Mouse (Mus musculus): ENCODE results near the gene Rgs7.

GRCm38 (mm10) chr1:175410399-175410798 lies 81.9 kb downstream of the Rgs7 start:
- TF ChIP-seq CTCF (IDR thresholded peaks at IDR 0.05 in 2 of 3, conservative IDR thresholded peaks at IDR 0.05 in 1 of 3; ENCODE audit: control insufficient read depth in 1 of 3, insufficient read depth in 1 of 3, low read depth in 2 of 3, low read length in 3 of 3, poor library complexity in 1 of 3, severe bottlenecking in 1 of 3), result no peak
- TF ChIP-seq MXI1 (IDR thresholded peaks at IDR 0.05; ENCODE audit: low read depth, low read length), result no peak
- TF ChIP-seq RAD21 (IDR thresholded peaks at IDR 0.05; ENCODE audit: low read depth, low read length), result no peak
- no peak for TF ChIP-seq USF2 (IDR thresholded peaks at IDR 0.05; ENCODE audit: borderline replicate concordance in 1 of 2, insufficient read depth in 1 of 2, low read depth in 1 of 2, low read length in 2 of 2)
- TF ChIP-seq POLR2A (IDR thresholded peaks at IDR 0.05; ENCODE audit: control insufficient read depth in 1 of 2, insufficient read depth in 1 of 2, low read depth in 1 of 2, low read length in 2 of 2, poor library complexity in 1 of 2), result no peak
- no peak for TF ChIP-seq MAFK (IDR thresholded peaks at IDR 0.05; ENCODE audit: borderline replicate concordance, low read depth, low read length)
- no peak for TF ChIP-seq CHD1 (IDR thresholded peaks at IDR 0.05; ENCODE audit: low read depth, low read length)
- TF ChIP-seq POLR2AphosphoS2 (IDR thresholded peaks at IDR 0.05; ENCODE audit: low read length), result no peak
- TF ChIP-seq ZNF384 (IDR thresholded peaks at IDR 0.05; ENCODE audit: low read depth, low read length), result no peak
- no peak for TF ChIP-seq TBP (IDR thresholded peaks at IDR 0.05; ENCODE audit: low read depth, low read length)
- TF ChIP-seq KAT2A (conservative IDR thresholded peaks at IDR 0.05; ENCODE audit: low read depth, low read length), result no peak
- no peak for TF ChIP-seq ETS1 (IDR thresholded peaks at IDR 0.05; ENCODE audit: low read depth, low read length)

All from MEL (cell line).